Mouse (Mus musculus) spleen, postnatal 4 days (tissue): ENCODE results near the gene Gm20662.
"Not testable (repeated sequence)": the region's sequence is repeated elsewhere in the genome, so short reads cannot be mapped to it uniquely, and the experiment has no call there.

Experiments
- DNase-seq, 2 experiments: peaks; one replicate each; pipeline ENCODE4 v3.0.0; 2022; ENCODE audit warnings: low spot score in 2 of 2

The Gm20662 gene

DNA sequence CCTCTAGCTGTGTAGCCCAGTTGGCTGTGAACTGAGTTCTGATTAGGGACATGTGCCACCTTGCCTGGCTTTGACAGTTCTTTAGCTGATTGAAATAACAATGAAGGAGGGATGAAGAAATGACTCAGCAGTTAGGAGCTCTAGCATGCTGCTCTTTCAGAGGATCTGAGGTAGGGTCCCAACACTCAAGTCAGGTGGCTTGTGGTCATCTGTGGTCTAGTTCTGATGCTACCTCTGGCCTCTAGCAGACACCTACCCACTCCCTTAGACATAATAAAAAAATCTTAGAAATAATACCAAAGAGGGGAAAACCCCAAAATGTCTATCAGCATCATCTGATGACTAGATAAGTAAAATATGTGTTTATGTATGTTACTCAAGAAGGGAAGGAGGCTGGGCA is 14.2 kb downstream of the Gm20662 start:
- DNase-seq, result no peak

DNA sequence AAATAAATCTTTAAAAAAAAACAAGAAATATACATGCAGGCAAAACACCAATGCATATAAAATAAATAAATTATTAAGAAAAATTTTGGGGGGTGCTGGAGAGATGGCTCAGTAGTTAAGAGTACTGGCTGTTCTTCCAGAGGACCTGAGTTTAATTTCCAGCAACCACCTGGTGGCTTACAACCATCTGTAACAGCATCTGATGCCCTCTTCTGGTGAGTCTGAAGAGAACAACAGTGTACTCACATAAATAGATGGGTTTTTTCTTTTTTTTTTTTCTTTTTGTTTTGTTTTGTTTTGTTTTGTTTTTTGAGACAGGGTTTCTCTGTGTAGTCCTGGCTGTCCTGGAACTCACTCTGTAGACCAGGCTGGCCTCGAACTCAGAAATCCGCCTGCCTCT is 17.4 kb downstream of the Gm20662 start:
- DNase-seq, result not testable (repeated sequence)

DNA sequence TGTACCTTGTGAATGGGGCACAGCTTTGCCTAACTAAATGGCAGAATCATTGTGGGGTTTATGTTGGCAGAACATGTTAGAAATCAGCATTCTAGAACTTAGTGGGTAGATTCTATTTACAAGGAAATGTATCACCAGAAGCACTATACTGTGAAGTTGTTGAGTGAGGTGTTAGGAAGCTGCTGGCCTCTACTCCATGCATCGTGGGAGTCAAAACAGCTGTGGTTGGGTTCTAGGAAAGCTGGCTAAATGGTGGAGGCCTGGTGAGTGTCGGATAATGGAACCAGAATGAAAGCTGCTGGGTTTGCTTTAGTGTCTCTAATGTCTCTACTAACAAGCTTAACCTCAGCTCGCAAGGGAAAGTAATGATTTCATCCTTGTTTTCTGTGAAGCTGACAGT is 21.0 kb downstream of the Gm20662 start:
- DNase-seq, result no peak

DNA sequence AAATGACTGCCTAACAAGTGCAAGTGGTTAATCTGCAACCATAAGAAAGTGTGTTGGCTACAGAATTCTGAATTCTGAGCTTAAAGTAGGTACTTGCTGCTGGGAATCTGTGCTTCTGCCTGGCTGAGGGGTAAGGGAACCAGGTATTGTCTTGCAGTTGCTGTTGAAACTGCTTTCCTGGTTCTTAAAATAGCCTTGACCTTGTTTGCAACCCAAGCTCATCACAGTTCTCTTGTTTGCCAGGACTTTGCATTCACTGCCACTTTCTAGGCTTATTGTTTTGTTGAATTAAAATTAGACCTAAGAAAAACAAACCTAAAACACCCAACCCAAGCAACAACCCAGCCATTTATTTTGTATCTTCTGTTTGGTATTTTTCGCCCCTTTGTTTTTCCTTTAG is 24.6 kb downstream of the Gm20662 start:
- DNase-seq, result no peak

DNA sequence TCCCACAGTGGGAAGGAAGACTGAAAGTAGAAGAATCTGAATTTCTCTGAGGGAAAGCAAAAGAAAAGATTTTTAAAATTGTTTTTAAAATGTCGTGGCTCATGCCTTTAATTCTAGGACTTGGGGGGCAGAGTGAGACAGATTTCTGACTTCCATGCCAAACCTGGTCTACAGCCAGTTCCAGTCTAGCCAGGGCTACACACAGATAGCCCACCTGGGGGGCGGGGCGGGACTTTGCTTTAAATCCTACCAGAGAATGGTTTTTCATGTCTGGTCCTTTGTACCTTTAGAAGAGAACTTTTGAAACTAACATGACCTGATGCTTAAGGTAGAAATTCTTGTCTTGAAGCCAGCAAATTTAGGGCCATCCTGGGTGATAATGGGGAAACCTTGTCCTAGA is 27.1 kb downstream of the Gm20662 start:
- no peak for DNase-seq

DNA sequence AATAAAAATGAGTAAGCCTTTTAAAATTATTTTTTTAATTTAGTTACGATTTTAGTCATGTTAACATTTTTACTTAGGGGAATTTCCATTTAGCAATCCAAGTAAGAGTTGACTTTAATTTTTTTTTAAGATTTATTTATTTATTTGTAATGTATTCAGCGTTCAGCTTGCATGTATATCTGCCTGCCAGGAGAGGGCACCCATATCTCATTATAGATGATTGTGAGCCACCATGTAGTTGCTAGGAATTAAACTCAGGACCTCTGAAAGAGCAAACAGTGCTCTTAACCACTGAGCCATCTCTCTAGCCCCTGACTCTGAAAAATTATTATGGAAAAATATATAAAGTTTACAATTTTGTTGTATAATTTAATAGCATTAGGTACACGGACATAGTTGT is 30.4 kb downstream of the Gm20662 start:
- DNase-seq, result no peak

GRCm38 (mm10) chr9:108027867-108028266 is 31.7 kb downstream of the Gm20662 start:
- DNase-seq, result no peak

GRCm38 (mm10) chr9:108032126-108032525 is 36.0 kb downstream of the Gm20662 start:
- DNase-seq, result no peak

DNA sequence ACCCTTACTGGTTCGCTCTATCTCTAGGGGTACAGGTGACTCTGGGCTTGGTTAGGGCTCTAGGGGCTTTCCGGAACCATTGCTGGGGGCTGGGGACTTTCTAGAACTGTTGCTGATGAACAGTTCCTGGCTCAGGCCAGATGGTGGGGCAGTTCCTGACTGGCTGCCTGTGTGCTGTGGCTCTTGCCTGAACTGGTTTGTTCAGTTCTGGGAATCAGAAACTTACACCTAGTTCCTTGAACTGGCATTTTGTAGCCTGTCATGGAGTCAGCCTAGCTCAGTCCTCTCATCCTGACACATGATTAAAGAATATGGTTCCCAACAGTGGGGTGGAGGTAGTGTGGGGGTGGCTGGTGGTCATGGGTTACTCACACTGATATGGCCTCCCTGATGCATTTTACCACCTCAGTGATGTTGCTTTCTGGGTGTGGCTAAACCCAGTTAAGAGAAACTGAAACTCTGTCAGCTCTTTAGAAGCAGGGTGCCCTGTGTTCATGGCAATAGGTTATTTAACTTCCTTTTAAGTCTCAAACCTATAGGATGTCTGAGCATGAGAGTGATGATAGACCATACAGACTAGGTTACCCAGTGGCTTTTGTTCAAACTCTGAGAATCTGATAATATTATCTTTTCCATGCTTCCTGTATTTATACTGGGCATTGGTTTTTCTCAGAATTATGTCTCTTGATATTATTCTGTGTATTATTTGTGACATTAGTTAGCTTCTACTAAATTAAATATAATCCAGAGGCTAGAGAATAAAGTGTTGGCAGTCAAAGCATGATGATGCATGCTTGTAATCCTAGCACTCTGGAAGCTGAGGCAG is 39.4 kb downstream of the Gm20662 start:
- DNase-seq, result no peak

DNA sequence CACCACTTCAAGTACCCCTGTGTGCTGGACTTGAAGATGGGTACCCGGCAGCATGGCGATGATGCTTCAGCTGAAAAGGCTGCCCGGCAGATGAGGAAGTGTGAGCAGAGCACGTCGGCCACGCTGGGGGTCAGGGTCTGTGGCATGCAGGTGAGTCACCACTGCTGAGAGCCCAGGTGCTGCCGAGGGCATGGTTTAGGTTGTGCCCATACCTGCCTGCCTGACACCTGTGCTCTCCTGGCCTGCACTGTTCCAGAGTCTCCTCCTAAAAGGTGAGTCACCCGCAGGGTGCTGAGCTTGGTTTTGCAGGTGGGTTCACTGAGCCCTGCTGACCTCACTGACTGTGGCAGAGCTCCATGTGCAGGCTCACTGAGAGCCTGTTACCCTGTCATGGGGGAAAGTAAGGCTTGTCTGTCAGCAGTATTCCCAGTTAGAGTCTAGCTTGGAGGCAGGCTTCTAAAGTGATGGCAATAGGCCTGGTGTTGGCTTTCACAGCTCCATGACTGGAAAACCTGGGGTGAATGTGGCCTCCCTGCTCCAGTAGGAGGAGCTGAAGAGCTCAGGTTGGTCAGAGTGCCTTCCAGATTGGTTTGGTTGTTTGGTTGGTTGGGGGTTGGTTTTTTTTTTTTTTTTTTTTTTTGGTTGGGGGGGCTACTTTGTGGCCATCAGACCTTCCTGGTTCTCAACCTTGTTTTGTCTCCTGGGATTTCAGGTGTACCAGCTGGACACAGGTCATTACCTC is 48.8 kb downstream of the Gm20662 start:
- DNase-seq, result no peak

DNA sequence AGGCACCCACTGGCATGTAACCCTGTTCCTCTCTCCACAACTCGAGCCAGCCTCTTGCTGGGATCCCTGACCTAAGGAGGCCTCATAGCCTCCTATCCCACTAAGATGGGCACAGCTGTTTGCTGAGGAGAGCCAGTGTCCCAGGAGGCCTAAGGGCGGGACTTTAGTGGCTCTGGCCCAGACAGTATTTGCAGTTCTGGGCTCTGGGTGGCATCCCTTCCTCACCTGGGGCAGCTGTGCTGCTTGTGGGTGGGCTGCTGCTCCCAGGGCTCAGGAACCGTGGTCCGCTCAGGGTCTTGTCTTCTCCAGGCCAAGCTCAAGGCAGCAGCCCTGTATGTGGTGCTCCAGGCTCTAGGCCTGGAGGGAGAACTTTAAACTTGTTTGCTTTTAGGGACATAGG is 50.4 kb downstream of the Gm20662 start:
- DNase-seq, result peak in 1 of 2 experiments; percentile 65

DNA sequence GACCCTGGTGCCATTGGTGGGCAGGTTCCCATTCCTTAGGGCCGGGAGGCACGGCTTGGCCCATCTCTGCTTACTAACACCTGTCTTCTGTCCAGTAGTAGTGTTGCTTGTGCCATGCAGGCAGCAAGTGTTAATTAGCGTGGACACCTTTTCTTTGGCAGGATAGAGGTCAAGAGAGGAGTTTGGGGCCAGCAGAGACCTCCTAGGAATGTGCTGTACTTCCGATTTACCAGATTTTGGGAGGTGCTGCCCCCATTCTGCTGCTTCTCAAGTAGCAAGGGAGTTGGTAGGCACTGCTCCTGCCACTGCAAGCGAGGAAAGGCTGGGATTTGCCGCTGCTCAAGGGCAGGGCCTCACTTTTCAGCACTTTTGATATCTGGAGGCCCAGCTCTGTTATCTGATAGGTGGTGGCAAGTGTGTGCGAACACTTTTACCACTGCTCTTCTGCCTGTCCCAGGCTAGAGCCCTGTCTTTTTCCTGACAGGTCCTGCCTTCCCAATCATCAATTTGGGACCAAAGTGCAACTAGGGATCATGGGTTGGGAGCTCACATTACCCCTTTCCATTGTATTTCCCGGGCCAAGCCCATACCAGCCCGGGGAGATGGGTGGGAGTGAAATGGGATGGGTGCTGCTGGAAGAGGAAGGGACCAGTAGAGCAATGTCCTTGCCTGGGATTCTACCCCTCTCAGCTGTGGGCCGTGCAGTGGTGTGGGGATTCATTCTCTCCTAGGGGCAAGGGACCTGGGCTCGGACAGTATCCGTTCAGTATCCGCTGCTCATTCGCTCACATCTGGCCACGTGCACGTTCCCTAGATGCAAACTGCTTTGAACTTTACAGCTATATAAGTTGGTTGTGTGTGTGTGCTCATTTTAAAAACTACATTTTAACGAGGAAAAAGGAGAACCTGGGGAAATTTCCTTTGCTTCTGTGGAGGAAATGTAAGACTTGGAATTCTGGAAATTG is 51.7 kb downstream of the Gm20662 start:
- peak in 1 of 2 experiments; percentile 64 for DNase-seq

DNA sequence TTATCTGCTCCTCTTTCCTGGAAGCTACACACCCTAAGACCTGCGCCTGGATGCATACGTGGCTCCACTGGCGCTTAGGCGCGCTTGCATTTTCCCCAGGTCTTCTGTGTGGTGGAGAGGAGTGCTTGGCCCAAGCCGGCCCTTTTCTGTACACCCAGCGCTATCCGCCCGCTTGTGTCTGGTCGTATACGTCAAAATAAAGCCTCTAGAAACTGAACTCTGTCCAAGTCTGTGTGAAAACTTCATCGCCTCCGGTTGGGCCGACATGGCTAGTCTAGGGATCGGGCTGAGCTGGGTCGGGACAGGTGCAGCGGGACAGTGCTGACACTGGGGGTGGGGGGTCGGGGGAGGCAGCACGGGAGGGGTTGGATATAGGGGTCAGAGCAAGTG is 52.4 kb downstream of the Gm20662 start:
- DNase-seq, result no peak

DNA sequence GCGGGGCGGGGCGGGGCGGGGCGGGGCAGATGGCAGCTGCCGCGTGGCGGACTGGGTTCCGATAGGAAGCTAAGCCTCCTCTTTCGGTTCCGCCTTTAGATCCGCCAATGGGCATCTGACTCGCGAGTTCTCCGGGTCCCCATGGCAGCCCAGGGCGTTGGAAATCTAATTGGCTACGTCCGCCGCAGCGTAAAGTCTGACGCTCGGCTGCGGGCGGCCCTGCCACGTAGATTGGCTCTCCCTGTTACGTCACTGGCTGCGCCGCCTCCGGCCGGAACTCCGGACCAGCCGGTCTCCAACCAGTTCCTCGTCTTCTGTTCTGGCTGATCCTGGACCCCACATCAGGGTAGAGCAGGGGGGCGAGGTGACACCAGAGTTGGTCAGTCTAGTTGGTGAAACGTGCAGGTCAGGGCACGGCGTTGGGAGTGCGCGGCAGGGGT is 52.9 kb downstream of the Gm20662 start, which contains the start of gene Gmppb:
Gmppb (plus strand) TSS at position 227 of the 440 bp plus-strand sequence.
- DNase-seq, result peak; percentile 96 to 97

DNA sequence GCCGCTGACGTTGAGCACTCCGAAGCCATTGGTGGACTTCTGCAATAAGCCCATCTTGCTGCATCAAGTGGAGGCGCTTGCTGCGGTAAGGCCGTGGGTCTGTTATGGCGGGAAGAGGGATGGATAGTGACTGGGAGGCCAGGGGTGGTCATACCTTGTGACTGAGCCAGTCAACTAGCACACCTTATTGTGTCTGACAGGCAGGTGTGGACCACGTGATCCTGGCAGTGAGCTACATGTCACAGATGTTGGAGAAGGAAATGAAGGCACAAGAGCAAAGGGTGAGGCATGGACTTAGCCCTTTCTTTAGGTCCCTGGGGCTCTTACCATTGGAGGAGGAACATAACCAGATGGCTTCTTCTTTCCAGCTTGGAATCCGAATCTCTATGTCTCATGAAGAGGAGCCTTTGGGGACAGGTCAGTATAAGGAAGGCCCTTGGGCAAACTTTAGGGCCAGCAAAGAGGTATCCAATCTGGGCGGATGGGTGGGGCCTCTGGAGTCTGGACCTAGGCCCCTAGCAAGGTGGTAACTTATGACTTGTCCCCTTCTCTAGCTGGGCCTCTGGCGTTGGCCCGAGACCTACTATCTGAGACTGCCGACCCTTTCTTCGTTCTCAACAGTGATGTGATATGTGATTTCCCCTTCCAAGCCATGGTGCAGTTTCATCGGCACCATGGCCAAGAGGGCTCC is 53.6 kb downstream of the Gm20662 start:
- DNase-seq, result peak in 1 of 2 experiments; percentile 64

GRCm38 (mm10) chr9:108051184-108051930 is 55.2 kb downstream of the Gm20662 start:
- peak in 1 of 2 experiments; percentile 66 for DNase-seq

DNA sequence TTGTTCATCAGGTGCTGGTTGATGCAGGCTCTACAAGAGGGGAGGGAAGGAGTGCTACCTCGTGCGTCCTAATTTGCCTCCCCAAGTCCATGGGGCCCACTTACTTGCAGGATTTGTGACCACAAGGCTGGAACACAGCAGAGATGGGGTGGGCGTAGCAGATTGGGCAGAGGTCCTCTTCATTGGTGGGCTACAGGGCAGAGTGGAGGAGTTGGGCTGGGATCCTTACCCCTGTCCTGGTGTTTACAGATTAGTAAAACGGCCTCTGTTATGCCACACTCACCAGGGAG is 55.7 kb downstream of the Gm20662 start:
- DNase-seq, result no peak

- peak in 1 of 2 experiments; percentile 62 for DNase-seq
Observed at GRCm38 (mm10) chr9:108052411-108052810, 56.3 kb downstream of the Gm20662 start.

- peak; percentile 97 to 99 for DNase-seq
Observed at GRCm38 (mm10) chr9:108052885-108053664, 56.9 kb downstream of the Gm20662 start, which contains the start of gene Amigo3. Gene Amigo3, plus strand, starts transcription at chr9:108053159.
